In the genomic region with DNA sequence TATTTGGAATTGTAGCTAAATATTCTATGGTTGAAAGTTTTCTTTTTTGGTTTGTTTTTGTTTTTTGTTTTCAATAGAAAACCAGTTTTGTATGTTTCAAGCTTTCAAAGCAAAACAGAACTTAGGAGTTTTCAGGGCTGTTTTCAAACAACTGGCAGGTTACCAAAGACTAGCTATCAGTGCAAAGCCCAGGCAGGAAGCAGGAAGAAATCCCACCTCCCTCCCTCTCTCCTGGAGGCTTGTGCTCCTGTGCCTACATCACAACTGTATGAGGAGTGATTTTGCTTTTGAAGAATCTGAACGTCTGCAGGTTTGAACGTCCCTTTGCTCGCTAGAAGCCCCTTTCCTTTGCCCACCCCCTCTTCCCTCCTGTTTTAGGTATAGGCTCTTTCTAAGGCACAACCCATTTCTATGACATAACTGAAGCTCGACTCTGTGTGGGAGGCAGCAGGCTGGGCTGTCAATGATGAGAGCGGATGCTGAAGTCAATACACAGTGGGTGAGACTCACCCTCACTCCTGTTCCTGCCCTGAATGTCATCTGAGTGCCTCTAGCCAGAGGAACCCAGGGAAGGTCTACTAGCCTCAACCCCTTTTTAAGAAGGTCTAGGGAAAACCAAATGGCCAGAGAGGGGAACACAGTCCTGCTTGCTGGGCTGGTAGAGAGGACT, we compare ENCODE assay signal across 12 mouse cellular contexts.
DNase-seq lines count a peak whose midpoint lies in the region; ATAC-seq and TF ChIP-seq lines count a peak whose summit lies in the region.
"Had no signal": no experiment of that assay in that cellular context is flagged by ENCODE, and none has a peak within 500 bp of the region (broad histone marks: within the 10 kb centered on the region; RNA-seq: fewer than 3 reads in every experiment).

No protein-coding gene starts in this region.

- no peak for ATAC-seq in midbrain, embryonic 15.5 days (replicated peaks)
- no peak for ATAC-seq in midbrain, embryonic 13.5 days
- no peak for ATAC-seq in intestine, embryonic 14.5 days (replicated peaks; ENCODE audit: low FRiP score, low TSS enrichment, low read depth)
- ATAC-seq in stomach, embryonic 15.5 days (ENCODE audit: insufficient read depth, low FRiP score, low read depth) = no peak

- DNase-seq in gastrocnemius, adult 2 months = no peak
- no peak for DNase-seq in gastrocnemius, adult 18-20 months (ENCODE audit: low spot score)
- no peak for DNase-seq in intestine, embryonic 14.5 days (ENCODE audit: low spot score)
- DNase-seq in adrenal gland, adult 8-10 months = no peak
- DNase-seq in embryo, embryonic 10.5 days (ENCODE audit: low spot score) = no peak
- DNase-seq: B cell, adult 2 months; cerebellum, adult 11-12 months had no signal

- peak overlapping the region; percentile 65 for H3K27ac ChIP-seq in gastrocnemius, adult 2 months
- H3K27ac ChIP-seq in midbrain, embryonic 15.5 days = no peak overlapping the region
- no peak overlapping the region for H3K27ac ChIP-seq in midbrain, embryonic 13.5 days
- peak overlapping the region; percentile 27; the same call in 1 of the 2 replicates for H3K27ac ChIP-seq in intestine, embryonic 14.5 days (ENCODE audit: low read depth)
- peak overlapping the region; percentile 51 for H3K27ac ChIP-seq in stomach, embryonic 15.5 days
- H3K27ac ChIP-seq: forebrain, embryonic 12.5 days; liver, embryonic 15.5 days had no signal

- no peaks in the 10 kb centered on the region for H3K9me3 ChIP-seq in midbrain, embryonic 15.5 days
- no peaks in the 10 kb centered on the region for H3K9me3 ChIP-seq in midbrain, embryonic 13.5 days
- no peaks in the 10 kb centered on the region for H3K9me3 ChIP-seq in intestine, embryonic 14.5 days (ENCODE audit: control insufficient read depth, low read length)
- H3K9me3 ChIP-seq in stomach, embryonic 15.5 days = no peaks in the 10 kb centered on the region
- H3K9me3 ChIP-seq: forebrain, embryonic 12.5 days; liver, embryonic 15.5 days had no signal

- intact Hi-C loops in gastrocnemius, adult 2 months (cut with DNase I) = no loop called here

- no peaks in the 10 kb centered on the region for H3K27me3 ChIP-seq in midbrain, embryonic 15.5 days (replicated peaks)
- no peaks in the 10 kb centered on the region for H3K27me3 ChIP-seq in midbrain, embryonic 13.5 days
- H3K27me3 ChIP-seq in intestine, embryonic 14.5 days (replicated peaks; ENCODE audit: control insufficient read depth, insufficient read depth, low read length) = no peaks in the 10 kb centered on the region
- no peaks in the 10 kb centered on the region for H3K27me3 ChIP-seq in stomach, embryonic 15.5 days (replicated peaks)

- TF ChIP-seq CTCF in gastrocnemius, adult 2 months (IDR thresholded peaks at IDR 0.05) = no peak

- 37% methylated on average over 5 of the region's 5 CpGs for WGBS in midbrain, embryonic 15.5 days
- WGBS in midbrain, embryonic 13.5 days = 44% methylated on average over 5 of the region's 5 CpGs
- 31% methylated on average over 5 of the region's 5 CpGs for WGBS in intestine, embryonic 14.5 days
- WGBS in stomach, embryonic 15.5 days = 12% methylated on average over 5 of the region's 5 CpGs

- no peaks in the 10 kb centered on the region for H3K36me3 ChIP-seq in midbrain, embryonic 15.5 days (replicated peaks)
- H3K36me3 ChIP-seq in midbrain, embryonic 13.5 days = no peaks in the 10 kb centered on the region
- no peaks in the 10 kb centered on the region for H3K36me3 ChIP-seq in intestine, embryonic 14.5 days (ENCODE audit: control insufficient read depth, insufficient read depth, low read length)
- no peaks in the 10 kb centered on the region for H3K36me3 ChIP-seq in stomach, embryonic 15.5 days
- H3K36me3 ChIP-seq: forebrain, embryonic 12.5 days; liver, embryonic 15.5 days had no signal

- H3K9ac ChIP-seq in midbrain, embryonic 15.5 days = no peak overlapping the region
- H3K9ac ChIP-seq in midbrain, embryonic 13.5 days (replicated peaks) = no peak overlapping the region
- H3K9ac ChIP-seq in intestine, embryonic 14.5 days (ENCODE audit: low read length) = peak overlapping the region; percentile 25; the same call in 1 of the 2 replicates
- H3K9ac ChIP-seq in stomach, embryonic 15.5 days = no peak overlapping the region
- H3K9ac ChIP-seq: forebrain, embryonic 12.5 days; liver, embryonic 15.5 days had no signal

- H3K4me2 ChIP-seq in midbrain, embryonic 15.5 days = peak overlapping the region; percentile 1
- H3K4me2 ChIP-seq in midbrain, embryonic 13.5 days (replicated peaks) = no peak overlapping the region
- peak overlapping the region; percentile 72 for H3K4me2 ChIP-seq in intestine, embryonic 14.5 days (ENCODE audit: low read length)
- H3K4me2 ChIP-seq in stomach, embryonic 15.5 days = peak overlapping the region; percentile 41
- H3K4me2 ChIP-seq: forebrain, embryonic 12.5 days; liver, embryonic 15.5 days had no signal

- H3K4me1 ChIP-seq in midbrain, embryonic 15.5 days = peaks cover 24% of the 10 kb centered on the region
- H3K4me1 ChIP-seq in midbrain, embryonic 13.5 days (replicated peaks) = peaks cover 17% of the 10 kb centered on the region
- peaks cover 32% of the 10 kb centered on the region for H3K4me1 ChIP-seq in intestine, embryonic 14.5 days (replicated peaks; ENCODE audit: control insufficient read depth, insufficient read depth, low read length)
- H3K4me1 ChIP-seq in stomach, embryonic 15.5 days = peaks cover 22% of the 10 kb centered on the region
- H3K4me1 ChIP-seq: liver, embryonic 15.5 days had no signal

- peak overlapping the region; percentile 44 for H3K4me3 ChIP-seq in gastrocnemius, adult 2 months
- H3K4me3 ChIP-seq in midbrain, embryonic 15.5 days = no peak overlapping the region
- no peak overlapping the region for H3K4me3 ChIP-seq in midbrain, embryonic 13.5 days (replicated peaks)
- peak overlapping the region; percentile 8; the same call in 1 of the 2 replicates for H3K4me3 ChIP-seq in intestine, embryonic 14.5 days (ENCODE audit: low read depth, low read length)
- peak overlapping the region; percentile 8; the same call in 1 of the 2 replicates for H3K4me3 ChIP-seq in stomach, embryonic 15.5 days (replicated peaks)
- H3K4me3 ChIP-seq: forebrain, embryonic 12.5 days; liver, embryonic 15.5 days had no signal

Comparison
In these comparisons a context has a peak if more than half of its experiments do, and no peak if none do; other contexts are left out.
1. H3K27ac ChIP-seq: peak in gastrocnemius, adult 2 months (single experiment), intestine, embryonic 14.5 days (single experiment) and stomach, embryonic 15.5 days (single experiment); none in midbrain, embryonic 15.5 days (single experiment) and midbrain, embryonic 13.5 days (single experiment).
2. H3K4me3 ChIP-seq: peak in gastrocnemius, adult 2 months (single experiment), intestine, embryonic 14.5 days (single experiment) and stomach, embryonic 15.5 days (single experiment); none in midbrain, embryonic 15.5 days (single experiment) and midbrain, embryonic 13.5 days (single experiment).